ENCODE assay signal across 9 mouse cellular contexts in the genomic region with DNA sequence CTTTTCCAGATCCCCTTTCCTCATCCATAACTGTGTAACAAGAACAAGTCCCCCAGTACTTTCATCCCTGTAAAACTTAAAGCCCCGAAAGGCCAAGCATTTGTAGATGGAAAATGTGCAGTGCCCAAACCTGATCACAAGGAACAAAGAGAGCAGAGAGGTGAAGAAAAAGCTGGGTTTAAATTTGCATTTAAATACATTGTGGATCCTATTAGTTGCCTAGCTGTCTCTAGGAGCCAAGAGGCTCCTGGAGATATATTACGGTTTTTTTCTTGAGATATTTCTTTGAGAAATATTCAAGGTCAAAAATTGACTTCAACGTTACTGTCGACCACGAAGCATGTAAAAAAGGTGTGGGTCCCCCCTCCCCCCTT. TPM values are rescaled to one million over a fixed set of nuclear protein-coding genes. Genes with fewer than 3 reads are reported as not detected.
DNase-seq lines count a peak whose midpoint lies in the region; ATAC-seq and TF ChIP-seq lines count a peak whose summit lies in the region.
"Had no signal": no experiment of that assay in that cellular context is flagged by ENCODE, and none has a peak within 500 bp of the region (broad histone marks: within the 10 kb centered on the region; RNA-seq: fewer than 3 reads in every experiment).

No protein-coding gene starts in this region.

- no peak overlapping the region for H3K27ac ChIP-seq in kidney, adult 2 months (ENCODE audit: insufficient read depth, low read depth, low read length)
- peak overlapping the region; percentile 100 for H3K27ac ChIP-seq in embryonic facial prominence, embryonic 10.5 days (replicated peaks)
- H3K27ac ChIP-seq in hindbrain, postnatal 0 days: peak overlapping the region; percentile 92
- peak overlapping the region; percentile 96 for H3K27ac ChIP-seq in midbrain, embryonic 16.5 days (ENCODE audit: low read length)

- no peaks in the 10 kb centered on the region for H3K27me3 ChIP-seq in kidney, adult 2 months (replicated peaks; ENCODE audit: control insufficient read depth, insufficient read depth, low read length)
- no peaks in the 10 kb centered on the region for H3K27me3 ChIP-seq in embryonic facial prominence, embryonic 10.5 days (replicated peaks; ENCODE audit: low read depth, poor library complexity, severe bottlenecking)
- no peaks in the 10 kb centered on the region for H3K27me3 ChIP-seq in hindbrain, postnatal 0 days (ENCODE audit: insufficient read depth, low read length)
- H3K27me3 ChIP-seq in midbrain, embryonic 16.5 days (ENCODE audit: control insufficient read depth, insufficient read depth, low read depth, low read length): no peaks in the 10 kb centered on the region

- WGBS in kidney, adult 2 months: 49% methylated on average over 5 of the region's 5 CpGs
- WGBS in embryonic facial prominence, embryonic 10.5 days: 41% methylated on average over 5 of the region's 5 CpGs
- 6% methylated on average over 5 of the region's 5 CpGs for WGBS in hindbrain, postnatal 0 days
- WGBS in midbrain, embryonic 16.5 days: 6% methylated on average over 5 of the region's 5 CpGs

- peak overlapping the region; percentile 73 for H3K4me2 ChIP-seq in hindbrain, postnatal 0 days (ENCODE audit: low read depth, low read length)
- peak overlapping the region; percentile 33 for H3K4me2 ChIP-seq in midbrain, embryonic 16.5 days (ENCODE audit: low read length)

- peaks cover 8% of the 10 kb centered on the region; the same call in 1 of the 2 replicates for H3K4me1 ChIP-seq in kidney, adult 2 months (ENCODE audit: control insufficient read depth, insufficient read depth, low read length)
- H3K4me1 ChIP-seq in embryonic facial prominence, embryonic 10.5 days: peaks cover 34% of the 10 kb centered on the region
- peaks cover 13% of the 10 kb centered on the region; the same call in 1 of the 2 replicates for H3K4me1 ChIP-seq in hindbrain, postnatal 0 days (ENCODE audit: insufficient read depth, low read length)
- H3K4me1 ChIP-seq in midbrain, embryonic 16.5 days (ENCODE audit: control insufficient read depth, insufficient read depth, low read length): peaks cover 35% of the 10 kb centered on the region

- TF ChIP-seq POLR2A in kidney, adult 2 months (IDR thresholded peaks at IDR 0.05; ENCODE audit: low read depth, low read length): no peak

- no peaks in the 10 kb centered on the region for H3K9me3 ChIP-seq in embryonic facial prominence, embryonic 10.5 days
- no peaks in the 10 kb centered on the region for H3K9me3 ChIP-seq in hindbrain, postnatal 0 days (ENCODE audit: low read length)
- no peaks in the 10 kb centered on the region for H3K9me3 ChIP-seq in midbrain, embryonic 16.5 days (replicated peaks; ENCODE audit: control insufficient read depth, low read length, poor library complexity, severe bottlenecking)

- no peak for ATAC-seq in hindbrain, postnatal 0 days
- ATAC-seq in midbrain, embryonic 16.5 days: no peak

- H3K9ac ChIP-seq in hindbrain, postnatal 0 days (replicated peaks; ENCODE audit: low read length): peak overlapping the region; percentile 85
- peak overlapping the region; percentile 39; the same call in 1 of the 2 replicates for H3K9ac ChIP-seq in midbrain, embryonic 16.5 days (ENCODE audit: low read depth, low read length)

- DNase-seq in kidney, adult 2 months: no peak
- DNase-seq in kidney, adult 11 months: no peak
- no peak for DNase-seq in embryonic facial prominence, embryonic 10.5 days (ENCODE audit: low spot score)
- no peak for DNase-seq in hindbrain, postnatal 0 days (ENCODE audit: low spot score)
- no peak for DNase-seq in urinary bladder, postnatal 10 days (ENCODE audit: low spot score)
- no peak for DNase-seq in ovary, postnatal 14 days (ENCODE audit: low spot score)
- no peak for DNase-seq in cerebellum, postnatal 4 days (ENCODE audit: low spot score in 2 of 2)

- no peak for TF ChIP-seq CTCF in kidney, adult 2 months (conservative IDR thresholded peaks at IDR 0.05; ENCODE audit: insufficient read depth, insufficient read length, low read depth, low read length)
- no peak for TF ChIP-seq CTCF in hindbrain, postnatal 0 days (IDR thresholded peaks at IDR 0.05; ENCODE audit: low read depth)

- peak overlapping the region; percentile 94 for H3K4me3 ChIP-seq in kidney, adult 2 months (ENCODE audit: insufficient read depth, low read depth, low read length)
- peak overlapping the region; percentile 91 for H3K4me3 ChIP-seq in embryonic facial prominence, embryonic 10.5 days
- peak overlapping the region; percentile 77 for H3K4me3 ChIP-seq in hindbrain, postnatal 0 days (ENCODE audit: low read length)
- peak overlapping the region; percentile 96; the same call in 1 of the 2 replicates for H3K4me3 ChIP-seq in midbrain, embryonic 16.5 days (ENCODE audit: low read depth, low read length)

- H3K36me3 ChIP-seq in kidney, adult 2 months (ENCODE audit: control insufficient read depth, insufficient read depth, low read length): no peaks in the 10 kb centered on the region
- H3K36me3 ChIP-seq in embryonic facial prominence, embryonic 10.5 days (replicated peaks): peaks cover 8% of the 10 kb centered on the region; the same call in 1 of the 2 replicates
- no peaks in the 10 kb centered on the region for H3K36me3 ChIP-seq in hindbrain, postnatal 0 days (ENCODE audit: insufficient read depth, low read length)
- no peaks in the 10 kb centered on the region for H3K36me3 ChIP-seq in midbrain, embryonic 16.5 days (ENCODE audit: control insufficient read depth, insufficient read depth, low read length)

RNA-seq across cellular contexts. Expression of a gene that starts 0.4 kb away (rescaled TPM):
- 31.3 and 34.4 TPM in 2 replicates for polyA plus RNA-seq in kidney, adult 2 months (2012; rRNA removed)
- polyA plus RNA-seq in embryonic facial prominence, embryonic 10.5 days (2016; fragmentation: Nextera tagmentation; extraction: Ambion mirVana): 98.9 TPM in 2 replicates
- 60.8 and 101 TPM in 2 replicates for total RNA-seq in hindbrain, postnatal 0 days (2014; rRNA removed)
- polyA plus RNA-seq in hindbrain, postnatal 0 days (2015; fragmentation: Nextera tagmentation; extraction: Ambion mirVana): 55.5 and 56.3 TPM in 2 replicates
- 105 and 129 TPM in 2 replicates for polyA plus RNA-seq in midbrain, embryonic 16.5 days (2015; fragmentation: Nextera tagmentation; extraction: Ambion mirVana)

RNA-seq across cellular contexts. Expression of a gene that starts 20.4 kb away (rescaled TPM):
- 6.1 and 11.2 TPM in 2 replicates for polyA plus RNA-seq in kidney, adult 2 months (2012; rRNA removed)
- 5.0 and 6.2 TPM in 2 replicates for polyA plus RNA-seq in embryonic facial prominence, embryonic 10.5 days (2016; fragmentation: Nextera tagmentation; extraction: Ambion mirVana)
- 3.8 and 7.3 TPM in 2 replicates for total RNA-seq in hindbrain, postnatal 0 days (2014; rRNA removed)
- 4.8 and 5.4 TPM in 2 replicates for polyA plus RNA-seq in hindbrain, postnatal 0 days (2015; fragmentation: Nextera tagmentation; extraction: Ambion mirVana)
- 6.0 TPM in 2 replicates for polyA plus RNA-seq in midbrain, embryonic 16.5 days (2015; fragmentation: Nextera tagmentation; extraction: Ambion mirVana)

RNA-seq across cellular contexts. Expression of a gene that starts 55.5 kb away (rescaled TPM):
- polyA plus RNA-seq in kidney, adult 2 months (2012; rRNA removed): not detected in 2 replicates
- polyA plus RNA-seq in embryonic facial prominence, embryonic 10.5 days (2016; fragmentation: Nextera tagmentation; extraction: Ambion mirVana): not detected in 2 replicates
- not detected in 2 replicates for total RNA-seq in hindbrain, postnatal 0 days (2014; rRNA removed)
- not detected in 2 replicates for polyA plus RNA-seq in hindbrain, postnatal 0 days (2015; fragmentation: Nextera tagmentation; extraction: Ambion mirVana)
- not detected in 2 replicates for polyA plus RNA-seq in midbrain, embryonic 16.5 days (2015; fragmentation: Nextera tagmentation; extraction: Ambion mirVana)
- total RNA-seq: megakaryocyte progenitor cell, adult 5-6 weeks had no signal
